Mouse (Mus musculus): ENCODE measurements around the gene Tex28.
"Not testable (repeated sequence)": the region's sequence is repeated elsewhere in the genome, so short reads cannot be mapped to it uniquely, and the experiment has no call there.

DNA sequence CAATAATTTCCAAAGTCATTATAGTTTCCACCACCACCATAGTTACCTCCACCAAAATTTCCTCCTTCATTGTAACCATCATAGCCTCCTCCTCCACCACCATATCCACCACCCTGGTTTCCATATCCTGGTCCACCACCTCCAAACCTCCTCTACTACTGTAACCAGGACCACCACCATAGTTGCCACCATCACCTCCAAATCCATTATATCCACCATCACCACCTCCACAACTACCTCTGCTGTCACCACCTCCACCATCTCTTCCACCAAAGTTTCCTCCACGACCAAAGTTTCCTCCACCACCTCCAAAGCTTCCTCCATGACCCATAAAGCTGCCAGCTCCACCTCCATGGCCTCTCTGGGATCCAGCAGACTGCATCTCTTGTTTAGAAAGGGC lies 32.4 kb downstream of the Tex28 start, which contains the start of gene Mecp2:
- TF ChIP-seq CTCF (IDR thresholded peaks at IDR 0.05; ENCODE audit: control insufficient read depth, insufficient read depth, low read length); POLR2A (IDR thresholded peaks at IDR 0.05; ENCODE audit: borderline replicate concordance, control insufficient read depth, low read depth, low read length): not testable (repeated sequence)
